Mouse (Mus musculus) subcutaneous adipose tissue, adult 2 months (tissue): ENCODE measurements around the gene Ifit2. TPM values are rescaled to one million over a fixed set of nuclear protein-coding genes. Genes with fewer than 3 reads are reported as not detected.

ENCODE experiments used
- polyA plus RNA-seq: library from polyadenylated mRNA; depleted of rRNA; stranded (reverse); fragments of >200 nt; gene quantifications from 2 replicates; pipeline ENCODE4 v1.2.3, GENCODE M21; 2012; ENCODE audit warnings: low replicate concordance; rRNA removed

The Ifit2 gene
- polyA plus RNA-seq: 2.5 and 3.0 TPM in 2 replicates

GRCm38 (mm10) chr19:34550534-34551223, at the start of gene Ifit2:
Ifit2 (plus strand) TSS chr19:34550694.

GRCm38 (mm10) chr19:34526941-34527682, 23.4 kb upstream of the Ifit2 start, which contains the start of gene Lipa:
Lipa (minus strand) TSS chr19:34527474.

GRCm38 (mm10) chr19:34583126-34583766, 32.8 kb downstream of the Ifit2 start, which contains the start of gene Ifit3:
Ifit3 (plus strand) TSS chr19:34583531.

GRCm38 (mm10) chr19:34601888-34602287, 51.4 kb downstream of the Ifit2 start, which contains the start of gene Ifit1bl1:
Ifit1bl1 (minus strand) TSS chr19:34601956.

GRCm38 (mm10) chr19:34607237-34608051, 57.0 kb downstream of the Ifit2 start, which contains the start of gene Ifit3b:
Ifit3b (plus strand) TSS chr19:34607970.

Other genes starting within 250 kb of the Ifit2 start
- gene Ch25h, start 75.5 kb upstream of the Ifit2 start, polyA plus RNA-seq: 2.9 and 10.4 TPM in 2 replicates
- gene Lipa, start 23.2 kb upstream of the Ifit2 start, polyA plus RNA-seq: 44.9 and 52.6 TPM in 2 replicates
- gene Ifit3, start 32.8 kb downstream of the Ifit2 start, polyA plus RNA-seq: 6.2 and 10.9 TPM in 2 replicates
- 0.19 and 0.66 TPM in 2 replicates for gene Ifit1bl1, start 51.3 kb downstream of the Ifit2 start, polyA plus RNA-seq
- 2.6 and 3.3 TPM in 2 replicates for gene Ifit3b, start 57.3 kb downstream of the Ifit2 start, polyA plus RNA-seq
- gene Ifit1bl2, start 90.0 kb downstream of the Ifit2 start, polyA plus RNA-seq: 0.07 and 0.08 TPM in 2 replicates
- 5.7 and 9.6 TPM in 2 replicates for gene Ifit1, start 90.2 kb downstream of the Ifit2 start, polyA plus RNA-seq
- 3.6 and 10.3 TPM in 2 replicates for gene Slc16a12, start 196.6 kb downstream of the Ifit2 start, polyA plus RNA-seq